Mouse (Mus musculus) embryonic facial prominence, embryonic 14.5 days (tissue): ENCODE data around the gene Zfp292. TPM values are rescaled to one million over a fixed set of nuclear protein-coding genes. Genes with fewer than 3 reads are reported as not detected.
A peak's percentile ranks its signal among the peaks of the same experiment; 100 is the strongest.

ENCODE experiments used
- ATAC-seq: fragments of 200-750 bp; cut with Nextera tagmentation; 2 replicates; pipeline ENCODE4 v1.8.0; 2017; ENCODE audit warnings: low read depth, moderate number of reproducible peaks, moderate TSS enrichment
- DNase-seq: peaks from one replicate; pipeline ENCODE4 v3.0.0-alpha.2; 2015; ENCODE audit warnings: low spot score
- H3K27ac ChIP-seq: fragments of 300-500 bp; sonication (generic); replicated peaks from 2 replicates; pipeline ENCODE4 v1.5.1; 2014; ENCODE audit warnings: low read depth, mild to moderate bottlenecking, low read length, moderate library complexity
- H3K27me3 ChIP-seq: fragments of 300-500 bp; sonication (generic); replicated peaks from 2 replicates; pipeline ENCODE4 v1.6.1; 2014; ENCODE audit warnings: low read length; ENCODE audit not compliant: control insufficient read depth, insufficient read depth
- H3K36me3 ChIP-seq: fragments of 300-500 bp; sonication (generic); 2 replicates; pipeline ENCODE4 v1.6.1; 2014; ENCODE audit warnings: low read length, mixed read lengths; ENCODE audit not compliant: control insufficient read depth, insufficient read depth
- H3K4me1 ChIP-seq: fragments of 300-500 bp; sonication (generic); 2 replicates; pipeline ENCODE4 v1.6.1; 2014; ENCODE audit warnings: antibody characterized with exemption, low read length; ENCODE audit not compliant: control insufficient read depth, insufficient read depth
- H3K4me2 ChIP-seq: fragments of 300-500 bp; sonication (generic); 2 replicates; pipeline ENCODE4 v1.6.1; 2014; ENCODE audit warnings: low read depth, mild to moderate bottlenecking, low read length, moderate library complexity, mixed read lengths
- H3K4me3 ChIP-seq: fragments of 300-500 bp; sonication (generic); 2 replicates; pipeline ENCODE4 v1.5.1; 2014; ENCODE audit warnings: low read depth, mild to moderate bottlenecking, low read length
- H3K9ac ChIP-seq: fragments of 300-500 bp; sonication (generic); 2 replicates; pipeline ENCODE4 v1.6.1; 2014; ENCODE audit warnings: low read depth, mild to moderate bottlenecking, low read length, moderate library complexity, mixed read lengths
- H3K9me3 ChIP-seq: fragments of 300-500 bp; sonication (generic); 2 replicates; pipeline ENCODE4 v1.6.1; 2016; ENCODE audit warnings: low read length; ENCODE audit not compliant: control insufficient read depth
- WGBS: fragments of 180-500 bp; shearing (Covaris S2); extraction: QIAGEN DNeasy Blood & Tissue Kit; methylation state at CpG from one replicate; pipeline ENCODE4 v1.1.7; 2014; 5-methylcytosine and 5-hydroxymethylcytosine counted together
- polyA plus RNA-seq: library from polyadenylated mRNA; unstranded; fragments of >200 nt; fragmentation: Nextera tagmentation; extraction: Ambion mirVana; gene quantifications from 2 replicates; pipeline ENCODE4 v1.2.1, GENCODE M21; 2014

Zfp292 gene
- polyA plus RNA-seq, 1 experiment from 2014 or later: 21.7 TPM

- 95% methylated on average over 4 of the region's 4 CpGs for WGBS
- Histone ChIP-seq H3K4me1 (no peaks in the 10 kb centered on the region), H3K9me3 (no peaks in the 10 kb centered on the region), H3K4me3 (no peak overlapping the region), H3K9ac (no peak overlapping the region), H3K27ac (no peak overlapping the region), H3K4me2 (no peak overlapping the region), H3K36me3 (peaks cover 14% of the 10 kb centered on the region; the same call in 1 of the 2 replicates), H3K27me3 (no peaks in the 10 kb centered on the region)
- ATAC-seq: no peak
- peak; percentile 20 for DNase-seq
These were observed 9.8 kb downstream of the Zfp292 start for GRCm38 (mm10) chr4:34872896-34873495.

GRCm38 (mm10) chr4:34869813-34870212 is 12.9 kb downstream of the Zfp292 start:
- Histone ChIP-seq H3K9me3 (no peaks in the 10 kb centered on the region), H3K4me2 (no peak overlapping the region), H3K27me3 (no peaks in the 10 kb centered on the region), H3K9ac (no peak overlapping the region), H3K4me3 (no peak overlapping the region), H3K4me1 (no peaks in the 10 kb centered on the region), H3K27ac (no peak overlapping the region), H3K36me3 (no peaks in the 10 kb centered on the region)
- no peak for ATAC-seq
- 92% methylated on average over 3 of the region's 3 CpGs for WGBS
- no peak for DNase-seq

- H3K36me3 ChIP-seq: no peaks in the 10 kb centered on the region
- no peak overlapping the region for H3K27ac ChIP-seq
- WGBS: 88% methylated on average over 3 of the region's 3 CpGs
- no peaks in the 10 kb centered on the region for H3K9me3 ChIP-seq
- no peak overlapping the region for H3K9ac ChIP-seq
- H3K4me3 ChIP-seq: no peak overlapping the region
- no peaks in the 10 kb centered on the region for H3K4me1 ChIP-seq
- H3K27me3 ChIP-seq: no peaks in the 10 kb centered on the region
- ATAC-seq: no peak
- no peak overlapping the region for H3K4me2 ChIP-seq
- DNase-seq: no peak
These were observed 21.3 kb downstream of the Zfp292 start for GRCm38 (mm10) chr4:34861438-34861837.

- Histone ChIP-seq H3K4me2 (no peak overlapping the region), H3K9ac (no peak overlapping the region), H3K27me3 (no peaks in the 10 kb centered on the region), H3K27ac (no peak overlapping the region), H3K9me3 (no peaks in the 10 kb centered on the region), H3K4me3 (no peak overlapping the region), H3K36me3 (no peaks in the 10 kb centered on the region), H3K4me1 (no peaks in the 10 kb centered on the region)
- WGBS: 95% methylated on average over 3 of the region's 3 CpGs
- no peak for DNase-seq
- ATAC-seq: no peak
These were observed 23.3 kb downstream of the Zfp292 start for GRCm38 (mm10) chr4:34859416-34859815.

GRCm38 (mm10) chr4:34858903-34859302 is 23.9 kb downstream of the Zfp292 start:
- Histone ChIP-seq H3K9ac (no peak overlapping the region), H3K4me3 (no peak overlapping the region), H3K27ac (no peak overlapping the region), H3K36me3 (peaks cover 5% of the 10 kb centered on the region; the same call in 1 of the 2 replicates), H3K27me3 (no peaks in the 10 kb centered on the region), H3K4me2 (no peak overlapping the region), H3K9me3 (no peaks in the 10 kb centered on the region), H3K4me1 (no peaks in the 10 kb centered on the region)
- no peak for DNase-seq
- WGBS: 83% methylated on average over 3 of the region's 3 CpGs
- ATAC-seq: no peak

GRCm38 (mm10) chr4:34855966-34856365 is 26.8 kb downstream of the Zfp292 start:
- Histone ChIP-seq H3K36me3 (peaks cover 21% of the 10 kb centered on the region), H3K9me3 (0 out of 2 replicates have a peak, but pooled peaks cover 2% of the 10 kb centered on the region), H3K27ac (no peak overlapping the region), H3K4me3 (no peak overlapping the region), H3K4me1 (no peaks in the 10 kb centered on the region), H3K27me3 (no peaks in the 10 kb centered on the region), H3K9ac (no peak overlapping the region), H3K4me2 (no peak overlapping the region)
- 32% methylated on average over 1 of the region's 1 CpGs for WGBS
- DNase-seq (no peak), ATAC-seq (no peak)

- Histone ChIP-seq H3K27me3 (no peaks in the 10 kb centered on the region), H3K9ac (no peak overlapping the region), H3K36me3 (peaks cover 21% of the 10 kb centered on the region), H3K4me2 (no peak overlapping the region), H3K4me1 (no peaks in the 10 kb centered on the region), H3K4me3 (no peak overlapping the region), H3K9me3 (0 out of 2 replicates have a peak, but pooled peaks cover 2% of the 10 kb centered on the region), H3K27ac (no peak overlapping the region)
- WGBS: 94% methylated on average over 7 of the region's 7 CpGs
- ATAC-seq (no peak), DNase-seq (no peak)
These were observed 30.7 kb downstream of the Zfp292 start for GRCm38 (mm10) chr4:34852051-34852450.

- WGBS: 90% methylated on average over 2 of the region's 2 CpGs
- H3K4me1 ChIP-seq: no peaks in the 10 kb centered on the region
- ATAC-seq (no peak), DNase-seq (no peak)
- H3K9me3 ChIP-seq: 0 out of 2 replicates have a peak, but pooled peaks cover 2% of the 10 kb centered on the region
- H3K27ac ChIP-seq: no peak overlapping the region
- H3K36me3 ChIP-seq: peaks cover 21% of the 10 kb centered on the region
- no peak overlapping the region for H3K4me2 ChIP-seq
- H3K9ac ChIP-seq: no peak overlapping the region
- H3K27me3 ChIP-seq: no peaks in the 10 kb centered on the region
- no peak overlapping the region for H3K4me3 ChIP-seq
These were observed 32.6 kb downstream of the Zfp292 start for GRCm38 (mm10) chr4:34850156-34850555.

GRCm38 (mm10) chr4:34847679-34848309 is 35.0 kb downstream of the Zfp292 start:
- H3K4me1 ChIP-seq: no peaks in the 10 kb centered on the region
- DNase-seq (no peak), ATAC-seq (no peak)
- no peak overlapping the region for H3K4me2 ChIP-seq
- H3K9me3 ChIP-seq: 0 out of 2 replicates have a peak, but pooled peaks cover 2% of the 10 kb centered on the region
- H3K9ac ChIP-seq: no peak overlapping the region
- no peak overlapping the region for H3K4me3 ChIP-seq
- no peaks in the 10 kb centered on the region for H3K27me3 ChIP-seq
- 89% methylated on average over 6 of the region's 6 CpGs for WGBS
- peaks cover 11% of the 10 kb centered on the region for H3K36me3 ChIP-seq
- H3K27ac ChIP-seq: no peak overlapping the region
